Comparison of ENCODE assay signal across 9 mouse cellular contexts in genomic region chr19:4557796-4558569, GRCm38 (mm10). TPM values are rescaled to one million over a fixed set of nuclear protein-coding genes. Genes with fewer than 3 reads are reported as not detected.
DNase-seq lines count a peak whose midpoint lies in the region; ATAC-seq and TF ChIP-seq lines count a peak whose summit lies in the region.
"Had no signal": no experiment of that assay in that cellular context is flagged by ENCODE, and none has a peak within 500 bp of the region (broad histone marks: within the 10 kb centered on the region; RNA-seq: fewer than 3 reads in every experiment).

No protein-coding gene starts in this region.

- no peak overlapping the region for H3K4me2 ChIP-seq in embryonic facial prominence, embryonic 14.5 days (ENCODE audit: low read depth, low read length)
- no peak overlapping the region for H3K4me2 ChIP-seq in hindbrain, embryonic 15.5 days
- H3K4me2 ChIP-seq in midbrain, postnatal 0 days (ENCODE audit: low read depth, low read length, poor library complexity, severe bottlenecking), result no peak overlapping the region

- no peaks in the 10 kb centered on the region for H3K27me3 ChIP-seq in MEL (ENCODE audit: control insufficient read depth in 1 of 2, insufficient read depth in 2 of 2, low read length in 2 of 2)
- H3K27me3 ChIP-seq in embryonic facial prominence, embryonic 14.5 days (replicated peaks; ENCODE audit: control insufficient read depth, insufficient read depth, low read length), result no peaks in the 10 kb centered on the region
- H3K27me3 ChIP-seq in hindbrain, embryonic 15.5 days, result no peaks in the 10 kb centered on the region
- H3K27me3 ChIP-seq in midbrain, postnatal 0 days (ENCODE audit: insufficient read depth, low read length), result no peaks in the 10 kb centered on the region

- peak overlapping the region; percentile 61 for H3K27ac ChIP-seq in MEL (ENCODE audit: control insufficient read depth, low read depth, low read length)
- no peak overlapping the region for H3K27ac ChIP-seq in embryonic facial prominence, embryonic 14.5 days (replicated peaks; ENCODE audit: low read depth, low read length)
- peak overlapping the region; percentile 77 for H3K27ac ChIP-seq in hindbrain, embryonic 15.5 days (replicated peaks)
- peak overlapping the region; percentile 67; the same call in 1 of the 2 replicates for H3K27ac ChIP-seq in midbrain, postnatal 0 days (ENCODE audit: low read depth, low read length)

- intact Hi-C loops in left cerebral cortex, postnatal 10 days (cut with DNase I), result no loop called here

- H3K36me3 ChIP-seq in MEL (ENCODE audit: control insufficient read depth in 1 of 2, insufficient read depth in 2 of 2, low read length in 2 of 2), result peaks cover 0 to 18% of the 10 kb centered on the region in 2 experiments; a peak in 2 of 4 replicates
- H3K36me3 ChIP-seq in embryonic facial prominence, embryonic 14.5 days (ENCODE audit: control insufficient read depth, insufficient read depth, low read length), result no peaks in the 10 kb centered on the region
- H3K36me3 ChIP-seq in hindbrain, embryonic 15.5 days, result no peaks in the 10 kb centered on the region
- H3K36me3 ChIP-seq in midbrain, postnatal 0 days (ENCODE audit: insufficient read depth, low read length), result no peaks in the 10 kb centered on the region

- H3K9ac ChIP-seq in MEL (ENCODE audit: control insufficient read depth, low read depth, low read length, poor library complexity, severe bottlenecking), result peak overlapping the region; percentile 30
- 0 out of 2 replicates have a peak overlapping the region, but pooled peaks have one; percentile 2 for H3K9ac ChIP-seq in embryonic facial prominence, embryonic 14.5 days (ENCODE audit: low read depth, low read length)
- H3K9ac ChIP-seq in hindbrain, embryonic 15.5 days, result no peak overlapping the region
- no peak overlapping the region for H3K9ac ChIP-seq in midbrain, postnatal 0 days (replicated peaks; ENCODE audit: low read length, poor library complexity, severe bottlenecking)

- DNase-seq in adrenal gland, adult 2 months, result peak; percentile 69
- no peak for DNase-seq in adrenal gland, adult 18-20 months (ENCODE audit: low spot score in 2 of 2)
- DNase-seq in MEL (ENCODE audit: low read depth, low spot score), result peak; percentile 23
- DNase-seq in embryonic facial prominence, embryonic 14.5 days (ENCODE audit: low spot score), result no peak
- DNase-seq in left cerebral cortex, postnatal 10 days (ENCODE audit: extremely low spot score in 1 of 2, low spot score in 2 of 2), result peak; percentile 54 to 61
- DNase-seq in midbrain, postnatal 0 days (ENCODE audit: low spot score), result peak; percentile 86
- no peak for DNase-seq in c-Kit-positive CD71-positive TER-119-positive erythroid progenitor cells, embryonic 14.5 days (ENCODE audit: low spot score)

- TF ChIP-seq POLR2A in MEL (IDR thresholded peaks at IDR 0.05; ENCODE audit: control insufficient read depth in 1 of 2, insufficient read depth in 1 of 2, low read depth in 1 of 2, low read length in 2 of 2, poor library complexity in 1 of 2), result no peak

- ATAC-seq in embryonic facial prominence, embryonic 14.5 days (ENCODE audit: low read depth), result no peak
- peak; percentile 92 for ATAC-seq in hindbrain, embryonic 15.5 days (ENCODE audit: low FRiP score, low read depth)
- ATAC-seq in midbrain, postnatal 0 days (ENCODE audit: low FRiP score), result peak; percentile 75

- no peak for TF ChIP-seq RAD21 in MEL (IDR thresholded peaks at IDR 0.05; ENCODE audit: low read depth, low read length)

- no peak for TF ChIP-seq EP300 in MEL (IDR thresholded peaks at IDR 0.05; ENCODE audit: low read depth in 1 of 2, low read length in 2 of 2)

- H3K9me3 ChIP-seq in MEL (replicated peaks; ENCODE audit: insufficient read depth, low read length), result no peaks in the 10 kb centered on the region
- H3K9me3 ChIP-seq in embryonic facial prominence, embryonic 14.5 days (ENCODE audit: control insufficient read depth, low read length), result no peaks in the 10 kb centered on the region
- H3K9me3 ChIP-seq in hindbrain, embryonic 15.5 days, result no peaks in the 10 kb centered on the region
- no peaks in the 10 kb centered on the region for H3K9me3 ChIP-seq in midbrain, postnatal 0 days (ENCODE audit: low read length)

- no peaks in the 10 kb centered on the region for H3K79me2 ChIP-seq in MEL (ENCODE audit: control insufficient read depth, insufficient read depth, low read length, poor library complexity)

- TF ChIP-seq CTCF in MEL (IDR thresholded peaks at IDR 0.05 in 2 of 3, conservative IDR thresholded peaks at IDR 0.05 in 1 of 3; ENCODE audit: control insufficient read depth in 1 of 3, insufficient read depth in 1 of 3, low read depth in 2 of 3, low read length in 3 of 3, poor library complexity in 1 of 3, severe bottlenecking in 1 of 3), result no peak
- no peak for TF ChIP-seq CTCF in midbrain, postnatal 0 days (IDR thresholded peaks at IDR 0.05)

- 52% methylated on average over 8 of the region's 8 CpGs for WGBS in embryonic facial prominence, embryonic 14.5 days
- 53% methylated on average over 8 of the region's 8 CpGs for WGBS in hindbrain, embryonic 15.5 days
- 62% methylated on average over 8 of the region's 8 CpGs for WGBS in midbrain, postnatal 0 days

- H3K4me3 ChIP-seq in MEL (ENCODE audit: control insufficient read depth in 1 of 2, insufficient read depth in 1 of 2, low read depth in 2 of 2, low read length in 2 of 2), result no peak overlapping the region
- H3K4me3 ChIP-seq in embryonic facial prominence, embryonic 14.5 days (ENCODE audit: low read depth, low read length), result no peak overlapping the region
- H3K4me3 ChIP-seq in hindbrain, embryonic 15.5 days, result no peak overlapping the region
- H3K4me3 ChIP-seq in midbrain, postnatal 0 days (ENCODE audit: low read depth, low read length), result no peak overlapping the region

- H3K4me1 ChIP-seq in MEL (ENCODE audit: control insufficient read depth in 1 of 2, insufficient read depth in 2 of 2, low read length in 2 of 2), result peaks cover 23 to 25% of the 10 kb centered on the region in 2 experiments
- H3K4me1 ChIP-seq in embryonic facial prominence, embryonic 14.5 days (ENCODE audit: control insufficient read depth, insufficient read depth, low read length), result peaks cover 12% of the 10 kb centered on the region
- H3K4me1 ChIP-seq in hindbrain, embryonic 15.5 days (replicated peaks), result peaks cover 16% of the 10 kb centered on the region
- 0 out of 2 replicates have a peak, but pooled peaks cover 5% of the 10 kb centered on the region for H3K4me1 ChIP-seq in midbrain, postnatal 0 days (ENCODE audit: insufficient read depth, low read length)

TF ChIP-seq in MEL, 35 proteins besides CTCF, POLR2A, EP300 and RAD21:
- TF ChIP-seq ZMIZ1 (IDR thresholded peaks at IDR 0.05; ENCODE audit: low read depth, low read length) (no peak), GABPA (IDR thresholded peaks at IDR 0.05; ENCODE audit: low read depth, low read length) (no peak), GATA1 (IDR thresholded peaks at IDR 0.05; ENCODE audit: low read depth, low read length) (no peak), ZNF384 (IDR thresholded peaks at IDR 0.05; ENCODE audit: low read depth, low read length) (peak; percentile 67), MYB (IDR thresholded peaks at IDR 0.05; ENCODE audit: low read depth, low read length) (no peak)

RNA-seq across cellular contexts. Expression of gene Pcx, which starts 47.7 kb away (rescaled TPM):
- total RNA-seq in adrenal gland, adult 2 months (2021), result 100 to 1,000 TPM; 536 to 579 TPM
- polyA plus RNA-seq in adrenal gland, adult 2 months (2012; rRNA removed), result 474 and 524 TPM in 2 replicates
- total RNA-seq in adrenal gland, adult 18-20 months (2021), result 100 to 1,000 TPM; 622 to 707 TPM
- total RNA-seq in MEL (2012; rRNA removed), result 5.9 and 7.2 TPM in 2 replicates
- polyA plus RNA-seq in MEL (2012; ENCODE audit: insufficient read depth in 1 of 2, insufficient read length in 2 of 2, low read depth in 1 of 2, low replicate concordance in 2 of 2, missing spikeins in 1 of 2), result 1 to 10 TPM in 1 of 2 experiments, not detected in 1; 7.9 TPM
- 18.4 TPM in 2 replicates for polyA plus RNA-seq in embryonic facial prominence, embryonic 14.5 days (2014; fragmentation: Nextera tagmentation; extraction: Ambion mirVana)
- 38.9 and 43.8 TPM in 2 replicates for polyA plus RNA-seq in hindbrain, embryonic 15.5 days (2015; fragmentation: Nextera tagmentation; extraction: Ambion mirVana)
- total RNA-seq in left cerebral cortex, postnatal 10 days (2021), result 10 to 100 TPM; 46.8 to 50.8 TPM
- 45.1 and 57.8 TPM in 2 replicates for total RNA-seq in midbrain, postnatal 0 days (2014; rRNA removed)
- 32.0 and 41.2 TPM in 2 replicates for polyA plus RNA-seq in midbrain, postnatal 0 days (2015; fragmentation: Nextera tagmentation; extraction: Ambion mirVana)

RNA-seq across cellular contexts. Expression of gene Lrfn4, which starts 57.5 kb away (rescaled TPM):
- total RNA-seq in adrenal gland, adult 2 months (2021), result 1 to 10 TPM; 3.3 to 6.7 TPM
- polyA plus RNA-seq in adrenal gland, adult 2 months (2012; rRNA removed), result 17.1 and 22.1 TPM in 2 replicates
- 1 to 10 TPM; 4.4 to 7.7 TPM for total RNA-seq in adrenal gland, adult 18-20 months (2021)
- 11.5 and 14.0 TPM in 2 replicates for total RNA-seq in MEL (2012; rRNA removed)
- polyA plus RNA-seq in MEL (2012; ENCODE audit: insufficient read depth in 1 of 2, insufficient read length in 2 of 2, low read depth in 1 of 2, low replicate concordance in 2 of 2, missing spikeins in 1 of 2), result 10 to 100 TPM in 1 of 2 experiments, not detected in 1; 17.5 TPM
- polyA plus RNA-seq in embryonic facial prominence, embryonic 14.5 days (2014; fragmentation: Nextera tagmentation; extraction: Ambion mirVana), result 7.4 and 9.7 TPM in 2 replicates
- polyA plus RNA-seq in hindbrain, embryonic 15.5 days (2015; fragmentation: Nextera tagmentation; extraction: Ambion mirVana), result 13.2 and 14.7 TPM in 2 replicates
- total RNA-seq in left cerebral cortex, postnatal 10 days (2021), result 10 to 100 TPM; 73.7 to 76.1 TPM
- total RNA-seq in midbrain, postnatal 0 days (2014; rRNA removed), result 164 TPM in 2 replicates
- polyA plus RNA-seq in midbrain, postnatal 0 days (2015; fragmentation: Nextera tagmentation; extraction: Ambion mirVana), result 15.4 and 17.1 TPM in 2 replicates

RNA-seq across cellular contexts. Expression of gene 2010003K11Rik, which starts 59.6 kb away (rescaled TPM):
- total RNA-seq in adrenal gland, adult 2 months (2021), result 10 to 100 TPM; 41.3 to 58.6 TPM
- 6.4 and 8.5 TPM in 2 replicates for polyA plus RNA-seq in adrenal gland, adult 2 months (2012; rRNA removed)
- 100 to 1,000 TPM in 1 of 2 experiments, 10 to 100 TPM in 1; 42.0 to 133 TPM for total RNA-seq in adrenal gland, adult 18-20 months (2021)
- total RNA-seq in MEL (2012; rRNA removed), result not detected in 2 replicates
- polyA plus RNA-seq in MEL (2012; ENCODE audit: insufficient read depth in 1 of 2, insufficient read length in 2 of 2, low read depth in 1 of 2, low replicate concordance in 2 of 2, missing spikeins in 1 of 2), result not detected
- polyA plus RNA-seq in embryonic facial prominence, embryonic 14.5 days (2014; fragmentation: Nextera tagmentation; extraction: Ambion mirVana), result not detected in 2 replicates
- polyA plus RNA-seq in hindbrain, embryonic 15.5 days (2015; fragmentation: Nextera tagmentation; extraction: Ambion mirVana), result not detected in 2 replicates
- total RNA-seq in left cerebral cortex, postnatal 10 days (2021), result not detected
- not detected in 2 replicates for total RNA-seq in midbrain, postnatal 0 days (2014; rRNA removed)
- 0.23 TPM in 1 of 2 replicates, not detected in the other for polyA plus RNA-seq in midbrain, postnatal 0 days (2015; fragmentation: Nextera tagmentation; extraction: Ambion mirVana)
- total RNA-seq: left cerebral cortex, adult 8-10 months had no signal

Comparison
In these comparisons a context has a peak if more than half of its experiments do, and no peak if none do; other contexts are left out.
1. DNase-seq: peak in adrenal gland, adult 2 months (single experiment), MEL (single experiment), left cerebral cortex, postnatal 10 days (2 of 2) and midbrain, postnatal 0 days (single experiment); none in adrenal gland, adult 18-20 months (0 of 2), embryonic facial prominence, embryonic 14.5 days (single experiment) and c-Kit-positive CD71-positive TER-119-positive erythroid progenitor cells, embryonic 14.5 days (single experiment).
2. H3K9ac ChIP-seq: peak in MEL (single experiment) and embryonic facial prominence, embryonic 14.5 days (single experiment); none in hindbrain, embryonic 15.5 days (single experiment) and midbrain, postnatal 0 days (single experiment).
3. RNA of gene 2010003K11Rik, which starts 59.6 kb away (total RNA-seq): 42.0 to 133 TPM in adrenal gland, adult 18-20 months and 41.3 to 58.6 TPM in adrenal gland, adult 2 months; not detected in MEL, not detected in left cerebral cortex, postnatal 10 days and not detected in midbrain, postnatal 0 days; every median in the first group is over 10 times any median in the second.